Mouse (Mus musculus): ENCODE measurements at regions not wholly inside any gene's neighbourhood (a gene's known extent, or its start where the extent isn't known, plus 50 kb on each side); places are given as distances from the start of the nearest gene placed in this dataset.

DNA sequence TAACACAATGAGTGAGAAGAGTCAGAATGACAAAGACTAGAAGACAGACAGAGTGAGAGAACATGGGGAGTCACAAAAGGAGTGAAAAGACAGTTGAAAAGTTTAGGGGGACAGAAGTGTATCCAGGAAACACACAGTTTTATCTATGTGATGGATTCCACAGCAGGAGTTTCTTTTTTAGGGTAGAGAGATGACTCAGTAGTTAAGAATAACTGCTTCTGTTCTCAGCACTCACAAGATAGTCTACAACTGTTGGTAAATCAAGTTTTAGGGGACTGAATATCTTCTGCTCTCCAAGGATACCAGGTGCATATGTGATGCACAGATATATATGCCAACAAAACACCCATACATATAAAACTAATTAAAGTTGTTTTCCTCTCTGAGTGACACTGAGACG is 210.7 kb downstream of the Hace1 start:
- no peak overlapping the region for H3K4me2 ChIP-seq (ENCODE audit: low read depth, low read length, poor library complexity, severe bottlenecking)
- no peaks in the 10 kb centered on the region for H3K36me3 ChIP-seq (ENCODE audit: insufficient read depth, low read length)
- H3K9ac ChIP-seq (replicated peaks; ENCODE audit: low read length, poor library complexity, severe bottlenecking) = no peak overlapping the region
- DNase-seq (ENCODE audit: low spot score) (no peak), ATAC-seq (ENCODE audit: low FRiP score) (no peak)
- peaks cover 5% of the 10 kb centered on the region; the same call in 1 of the 2 replicates for H3K4me1 ChIP-seq (ENCODE audit: insufficient read depth, low read length)
- no peaks in the 10 kb centered on the region for H3K27me3 ChIP-seq (ENCODE audit: insufficient read depth, low read length)
- H3K4me3 ChIP-seq (ENCODE audit: low read depth, low read length) = no peak overlapping the region
- TF ChIP-seq CTCF (IDR thresholded peaks at IDR 0.05) = no peak
- no peak overlapping the region for H3K27ac ChIP-seq (ENCODE audit: low read depth, low read length)
- 78% methylated on average over 1 of the region's 1 CpGs for WGBS
- H3K9me3 ChIP-seq (ENCODE audit: low read length) = no peaks in the 10 kb centered on the region

DNA sequence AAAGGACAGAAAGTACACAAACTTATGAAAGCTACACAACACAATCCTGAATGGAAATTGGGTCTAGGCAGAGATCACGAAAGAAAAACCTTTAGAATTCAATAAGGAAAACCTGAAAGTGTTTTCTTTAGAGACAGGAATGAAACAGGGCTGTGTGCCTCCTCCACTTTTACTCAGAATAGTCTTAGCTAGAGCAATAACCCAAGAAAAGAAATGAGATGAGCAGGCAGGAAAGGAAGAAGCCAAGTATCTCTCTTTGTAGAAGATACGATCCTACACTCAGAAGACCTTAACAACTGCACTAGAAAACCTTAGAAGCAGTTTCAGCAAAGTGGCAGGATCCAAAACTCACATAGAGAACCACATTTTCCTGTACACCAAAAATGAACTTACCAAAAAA is 218.0 kb downstream of the Hace1 start:
- no peak for TF ChIP-seq CTCF (IDR thresholded peaks at IDR 0.05)
- DNase-seq (ENCODE audit: low spot score) (no peak), ATAC-seq (ENCODE audit: low FRiP score) (no peak)
- no peaks in the 10 kb centered on the region for H3K4me1 ChIP-seq (ENCODE audit: insufficient read depth, low read length)
- no peak overlapping the region for H3K27ac ChIP-seq (ENCODE audit: low read depth, low read length)
- H3K4me2 ChIP-seq (ENCODE audit: low read depth, low read length, poor library complexity, severe bottlenecking) = no peak overlapping the region
- H3K27me3 ChIP-seq (ENCODE audit: insufficient read depth, low read length) = no peaks in the 10 kb centered on the region
- 90% methylated on average over 2 of the region's 2 CpGs for WGBS
- 0 out of 2 replicates have a peak, but pooled peaks cover 3% of the 10 kb centered on the region for H3K9me3 ChIP-seq (ENCODE audit: low read length)
- no peaks in the 10 kb centered on the region for H3K36me3 ChIP-seq (ENCODE audit: insufficient read depth, low read length)
- no peak overlapping the region for H3K9ac ChIP-seq (replicated peaks; ENCODE audit: low read length, poor library complexity, severe bottlenecking)
- H3K4me3 ChIP-seq (ENCODE audit: low read depth, low read length) = no peak overlapping the region

DNA sequence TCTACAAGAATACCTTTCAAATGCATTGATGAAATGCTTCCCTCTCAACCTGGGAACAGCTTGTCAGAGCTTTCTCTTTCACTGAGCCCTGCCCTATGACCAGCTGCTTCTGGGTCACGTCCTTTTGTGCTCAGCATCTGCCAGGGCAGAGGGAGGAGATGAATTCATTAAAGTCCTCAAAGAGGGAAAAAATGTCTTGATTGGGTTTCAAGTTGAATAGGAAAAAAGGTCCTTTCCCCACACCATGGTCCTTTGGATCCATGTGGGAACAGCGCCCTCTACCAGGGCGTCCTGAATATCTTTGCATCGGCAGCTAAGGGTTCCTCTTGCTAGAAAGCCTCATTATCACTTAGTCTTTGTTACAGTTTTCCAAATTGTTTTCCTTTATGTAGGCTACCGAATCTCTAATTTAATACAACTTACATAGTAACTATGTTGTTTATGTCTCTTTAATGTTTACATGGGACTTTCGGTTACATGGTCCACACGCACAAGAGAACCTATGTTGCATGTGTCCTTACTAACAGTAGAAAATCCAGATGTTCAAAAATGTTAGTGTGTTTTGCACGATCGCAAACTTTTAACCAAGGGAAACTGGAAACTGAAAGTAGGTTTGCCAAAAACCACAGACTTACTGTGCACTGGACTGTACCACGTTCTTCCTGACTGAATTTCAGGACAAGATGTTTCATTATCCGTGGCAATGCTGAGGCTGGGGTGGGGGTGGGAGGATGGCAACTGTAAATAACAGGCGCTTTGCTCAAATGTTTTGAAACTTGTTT is 222.6 kb downstream of the Hace1 start:
- 53% methylated on average over 12 of the region's 12 CpGs for WGBS
- Histone ChIP-seq H3K4me3 (ENCODE audit: low read depth, low read length) (no peak overlapping the region), H3K27ac (ENCODE audit: low read depth, low read length) (no peak overlapping the region), H3K4me2 (ENCODE audit: low read depth, low read length, poor library complexity, severe bottlenecking) (no peak overlapping the region), H3K27me3 (ENCODE audit: insufficient read depth, low read length) (no peaks in the 10 kb centered on the region), H3K9me3 (ENCODE audit: low read length) (no peaks in the 10 kb centered on the region), H3K4me1 (ENCODE audit: insufficient read depth, low read length) (no peaks in the 10 kb centered on the region), H3K9ac (replicated peaks; ENCODE audit: low read length, poor library complexity, severe bottlenecking) (no peak overlapping the region), H3K36me3 (ENCODE audit: insufficient read depth, low read length) (no peaks in the 10 kb centered on the region)
- peak; percentile 70 for TF ChIP-seq CTCF (IDR thresholded peaks at IDR 0.05)
- no peak for ATAC-seq (ENCODE audit: low FRiP score)
- peak; percentile 71 for DNase-seq (ENCODE audit: low spot score)

DNA sequence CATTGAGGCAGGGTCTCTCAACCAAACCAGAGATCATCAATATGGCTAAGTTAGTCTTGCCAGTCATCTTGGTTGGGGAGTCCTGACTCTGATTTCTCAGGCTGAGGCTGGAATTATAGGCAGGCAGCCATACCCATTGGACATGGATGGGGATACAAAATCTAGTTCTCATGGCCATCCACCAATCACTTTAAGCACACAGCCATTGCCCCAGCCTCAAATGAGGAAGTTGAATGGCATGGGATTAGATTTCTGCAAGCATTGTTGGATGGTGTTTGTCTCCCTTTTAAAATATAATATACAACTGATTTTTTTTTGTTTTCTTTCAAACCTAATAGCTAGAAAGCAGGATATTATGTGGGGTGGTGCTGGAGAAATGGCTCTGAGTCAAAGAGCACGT is 223.8 kb downstream of the Hace1 start:
- DNase-seq (ENCODE audit: low spot score) = no peak
- Histone ChIP-seq H3K4me3 (ENCODE audit: low read depth, low read length) (no peak overlapping the region), H3K4me2 (ENCODE audit: low read depth, low read length, poor library complexity, severe bottlenecking) (no peak overlapping the region), H3K9ac (replicated peaks; ENCODE audit: low read length, poor library complexity, severe bottlenecking) (no peak overlapping the region), H3K4me1 (ENCODE audit: insufficient read depth, low read length) (no peaks in the 10 kb centered on the region), H3K27me3 (ENCODE audit: insufficient read depth, low read length) (no peaks in the 10 kb centered on the region), H3K27ac (ENCODE audit: low read depth, low read length) (no peak overlapping the region), H3K9me3 (ENCODE audit: low read length) (no peaks in the 10 kb centered on the region), H3K36me3 (ENCODE audit: insufficient read depth, low read length) (no peaks in the 10 kb centered on the region)
- 70% methylated on average over 1 of the region's 1 CpGs for WGBS
- TF ChIP-seq CTCF (IDR thresholded peaks at IDR 0.05) = no peak
- no peak for ATAC-seq (ENCODE audit: low FRiP score)

DNA sequence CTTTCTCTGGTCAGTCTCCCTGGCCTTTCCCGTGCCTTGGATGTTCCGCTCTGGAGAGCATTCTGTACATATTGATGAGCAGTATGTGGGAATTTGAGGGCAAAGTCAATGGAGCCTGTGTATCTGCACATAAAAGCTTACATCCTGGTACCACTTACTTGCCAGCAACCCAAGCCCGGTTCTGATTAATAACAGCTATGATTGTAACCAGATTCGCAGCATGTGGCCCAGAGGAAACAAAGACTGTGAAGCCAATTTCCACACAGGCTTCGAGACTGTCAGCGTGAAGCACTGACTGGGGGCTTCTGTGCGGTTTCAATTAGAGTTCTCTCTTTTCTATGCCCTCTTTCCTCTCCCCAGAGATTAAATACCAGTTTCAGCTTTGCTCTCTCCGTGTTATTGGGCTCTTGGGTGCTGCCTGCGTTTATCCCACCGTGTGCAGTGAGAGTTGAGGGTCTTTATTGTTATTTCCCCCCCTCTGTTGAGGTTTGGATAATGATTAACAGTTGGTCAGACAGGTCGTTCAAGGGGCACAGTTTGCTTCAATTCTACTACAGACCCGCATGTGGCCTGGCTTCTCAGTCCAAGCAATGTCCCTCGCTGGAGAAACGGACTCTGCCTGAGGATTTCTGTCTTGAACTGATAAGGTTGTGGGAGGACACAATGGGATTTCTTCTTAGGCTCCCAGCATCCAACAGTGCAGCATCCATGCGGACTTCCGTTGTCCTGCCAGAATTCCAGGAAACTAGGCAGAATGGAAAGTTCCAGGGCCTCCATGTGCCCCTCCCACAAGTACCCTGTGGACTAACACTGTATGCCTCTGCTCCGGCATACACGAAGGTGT is 229.6 kb downstream of the Hace1 start:
- H3K27ac ChIP-seq (ENCODE audit: low read depth, low read length) = no peak overlapping the region; the same call in 1 of the 2 replicates
- H3K9ac ChIP-seq (replicated peaks; ENCODE audit: low read length, poor library complexity, severe bottlenecking) = no peak overlapping the region
- no peak overlapping the region for H3K4me2 ChIP-seq (ENCODE audit: low read depth, low read length, poor library complexity, severe bottlenecking)
- no peaks in the 10 kb centered on the region for H3K27me3 ChIP-seq (ENCODE audit: insufficient read depth, low read length)
- TF ChIP-seq CTCF (IDR thresholded peaks at IDR 0.05) = no peak
- no peak overlapping the region for H3K4me3 ChIP-seq (ENCODE audit: low read depth, low read length)
- no peaks in the 10 kb centered on the region for H3K9me3 ChIP-seq (ENCODE audit: low read length)
- DNase-seq (ENCODE audit: low spot score) = peak; percentile 40
- ATAC-seq (ENCODE audit: low FRiP score) = peak; percentile 48
- WGBS = 34% methylated on average over 18 of the region's 18 CpGs
- no peaks in the 10 kb centered on the region for H3K36me3 ChIP-seq (ENCODE audit: insufficient read depth, low read length)
- 0 out of 2 replicates have a peak, but pooled peaks cover 2% of the 10 kb centered on the region for H3K4me1 ChIP-seq (ENCODE audit: insufficient read depth, low read length)

DNA sequence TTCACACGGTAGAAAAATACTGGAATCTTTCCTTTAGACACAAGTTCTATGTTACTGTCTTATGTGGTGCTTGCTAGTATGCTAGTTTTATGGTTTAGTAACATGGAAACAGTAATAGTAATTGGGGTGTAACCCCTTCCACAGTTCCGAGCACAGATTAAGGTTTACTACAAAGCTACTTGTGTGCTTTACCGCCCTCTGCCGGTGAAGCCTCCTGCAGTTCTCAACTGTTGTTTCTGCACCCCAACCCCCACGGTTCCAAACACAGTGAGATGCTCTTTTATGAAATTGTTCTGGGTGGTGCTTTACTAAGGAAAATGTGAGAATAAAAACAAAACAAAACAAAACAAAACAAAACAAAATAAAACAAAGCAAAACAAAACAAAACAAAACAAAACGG is 234.3 kb downstream of the Hace1 start:
- Histone ChIP-seq H3K4me3 (ENCODE audit: low read depth, low read length) (no peak overlapping the region), H3K9ac (replicated peaks; ENCODE audit: low read length, poor library complexity, severe bottlenecking) (no peak overlapping the region), H3K36me3 (ENCODE audit: insufficient read depth, low read length) (no peaks in the 10 kb centered on the region), H3K9me3 (ENCODE audit: low read length) (no peaks in the 10 kb centered on the region), H3K4me1 (ENCODE audit: insufficient read depth, low read length) (0 out of 2 replicates have a peak, but pooled peaks cover under 1% of the 10 kb centered on the region), H3K27me3 (ENCODE audit: insufficient read depth, low read length) (no peaks in the 10 kb centered on the region), H3K27ac (ENCODE audit: low read depth, low read length) (no peak overlapping the region), H3K4me2 (ENCODE audit: low read depth, low read length, poor library complexity, severe bottlenecking) (no peak overlapping the region)
- WGBS = 52% methylated on average over 6 of the region's 6 CpGs
- peak; percentile 46 for TF ChIP-seq CTCF (IDR thresholded peaks at IDR 0.05)
- DNase-seq (ENCODE audit: low spot score) (peak; percentile 8), ATAC-seq (ENCODE audit: low FRiP score) (no peak)
